Mouse (Mus musculus) heart, postnatal 0 days (tissue): ENCODE data around the gene St6galnac4. TPM values are rescaled to one million over a fixed set of nuclear protein-coding genes. Genes with fewer than 3 reads are reported as not detected.

Source experiments
- ATAC-seq: fragments of 200-750 bp; cut with Nextera tagmentation; 2 replicates; pipeline ENCODE4 v1.8.0; 2017; ENCODE audit warnings: low read depth, moderate number of reproducible peaks, moderate library complexity; ENCODE audit not compliant: insufficient read depth
- DNase-seq: peaks from one replicate; pipeline ENCODE4 v3.0.0-alpha.2; 2016; ENCODE audit warnings: low spot score
- H3K27ac ChIP-seq: fragments of 300-500 bp; sonication (generic); 2 replicates; pipeline ENCODE4 v1.5.1; 2014; ENCODE audit warnings: low read depth, mild to moderate bottlenecking
- H3K27me3 ChIP-seq: fragments of 300-500 bp; sonication (generic); 2 replicates; pipeline ENCODE4 v1.6.1; 2014; ENCODE audit warnings: low read length, mixed read lengths; ENCODE audit not compliant: control insufficient read depth, insufficient read depth
- H3K36me3 ChIP-seq: fragments of 300-500 bp; sonication (generic); replicated peaks from 2 replicates; pipeline ENCODE4 v1.6.1; 2014; ENCODE audit warnings: low read length, mixed read lengths; ENCODE audit not compliant: control insufficient read depth, insufficient read depth
- H3K4me1 ChIP-seq: fragments of 300-500 bp; sonication (generic); 2 replicates; pipeline ENCODE4 v1.6.1; 2014; ENCODE audit warnings: antibody characterized with exemption; ENCODE audit not compliant: control insufficient read depth, insufficient read depth
- H3K4me2 ChIP-seq: fragments of 300-500 bp; sonication (generic); 2 replicates; pipeline ENCODE4 v1.6.1; 2014; ENCODE audit warnings: low read depth, mild to moderate bottlenecking, low read length, moderate library complexity
- H3K4me3 ChIP-seq: fragments of 300-500 bp; sonication (generic); 2 replicates; pipeline ENCODE4 v1.5.1; 2014; ENCODE audit warnings: low read depth, low read length
- H3K9ac ChIP-seq: fragments of 300-500 bp; sonication (generic); replicated peaks from 2 replicates; pipeline ENCODE4 v1.6.1; 2014; ENCODE audit warnings: low read depth, low read length, mixed read lengths
- H3K9me3 ChIP-seq: fragments of 300-500 bp; sonication (generic); replicated peaks from 2 replicates; pipeline ENCODE4 v1.6.1; 2016; ENCODE audit warnings: low read length; ENCODE audit not compliant: control insufficient read depth
- CTCF ChIP-seq: IDR thresholded peaks from 2 replicates; pipeline ENCODE4 v1.5.1; 2016; ENCODE audit warnings: antibody characterized with exemption, control low read depth, low read depth
- EP300 ChIP-seq: IDR thresholded peaks from 2 replicates; pipeline ENCODE4 v1.6.1; 2016; ENCODE audit warnings: antibody characterized with exemption, low read depth
- WGBS: fragments of 180-500 bp; shearing (Covaris S2); extraction: QIAGEN DNeasy Blood & Tissue Kit; methylation state at CpG from one replicate; pipeline ENCODE4 v1.1.7; 2014; 5-methylcytosine and 5-hydroxymethylcytosine counted together
- polyA plus RNA-seq: library from polyadenylated mRNA; unstranded; fragments of >200 nt; fragmentation: Nextera tagmentation; extraction: Ambion mirVana; gene quantifications from 2 replicates; pipeline ENCODE4 v1.2.1, GENCODE M21; 2015
- total RNA-seq: library from RNA; depleted of rRNA; stranded (reverse); fragments of >200 nt; gene quantifications from 2 replicates; pipeline ENCODE4 v1.2.3, GENCODE M21; 2014; ENCODE audit warnings: low replicate concordance

St6galnac4 gene
- total and polyA plus RNA-seq, 2 experiments from 2014 or later, result 25.5 to 25.7 TPM

DNA sequence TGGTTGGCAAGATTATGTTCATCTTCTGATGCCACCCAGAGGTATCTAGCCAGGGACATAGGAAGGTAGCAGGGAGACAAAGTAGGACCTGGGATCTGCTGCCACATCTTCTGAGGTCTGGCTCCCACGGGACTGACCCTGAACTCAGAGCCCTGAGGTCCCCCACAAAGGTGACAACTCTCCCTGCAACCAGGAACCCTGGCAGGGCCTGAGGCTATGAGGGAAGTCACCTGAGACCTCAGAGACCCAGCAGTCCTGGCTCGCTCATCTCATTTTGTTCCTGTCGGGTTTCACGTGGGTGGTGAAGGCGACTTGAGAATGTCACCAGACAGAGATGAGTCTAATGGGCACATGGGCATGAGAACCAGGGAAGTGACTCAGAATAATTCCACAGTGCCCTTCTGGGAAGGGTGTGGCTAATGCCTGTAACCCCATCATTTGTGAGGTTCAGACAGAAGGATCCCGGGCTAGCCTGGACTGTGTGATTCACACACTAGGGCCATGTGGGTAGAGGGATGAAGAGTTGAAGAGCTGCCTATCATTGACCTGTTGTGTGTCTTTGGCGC, 1.7 kb upstream of the St6galnac4 start:
- DNase-seq, result no peak
- no peak for TF ChIP-seq EP300
- TF ChIP-seq CTCF, result no peak
- peaks cover 1% of the 10 kb centered on the region; the same call in 1 of the 2 replicates for H3K27me3 ChIP-seq

DNA sequence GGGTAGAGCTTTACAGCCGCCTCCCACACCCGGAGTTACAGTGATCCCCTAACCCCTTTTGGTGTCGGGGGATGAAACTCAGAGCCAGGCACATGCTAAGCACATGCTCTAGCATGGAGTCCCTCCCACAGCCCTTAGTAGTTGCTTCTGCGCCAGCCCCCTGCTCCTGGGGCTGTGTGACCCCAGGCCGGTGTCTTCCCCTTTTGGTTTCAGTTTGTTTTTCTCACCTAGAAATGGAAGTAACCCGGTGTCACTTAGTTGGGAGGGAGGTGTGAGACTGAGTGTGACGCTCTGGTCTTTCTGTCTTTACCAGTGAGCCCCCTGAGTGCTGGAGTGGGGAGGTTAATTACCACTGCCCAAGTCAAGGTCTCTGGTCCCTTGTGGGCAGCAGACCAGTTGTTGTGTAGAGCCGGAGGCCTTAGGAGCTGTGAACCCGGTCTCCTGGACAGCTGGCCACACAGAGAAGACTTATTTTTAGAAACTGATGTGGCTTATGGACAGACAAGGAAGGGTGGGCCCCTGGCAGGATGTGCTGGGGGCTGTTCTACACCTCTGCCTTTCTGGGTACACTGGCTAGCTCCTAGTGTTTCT, 931 bp downstream of the St6galnac4 start:
- no peaks in the 10 kb centered on the region for H3K27me3 ChIP-seq
- peak overlapping the region; percentile 75 for H3K4me2 ChIP-seq
- peak; percentile 25 for ATAC-seq
- 0 out of 2 replicates have a peak, but pooled peaks cover 18% of the 10 kb centered on the region for H3K36me3 ChIP-seq
- peak; percentile 71 for DNase-seq
- no peaks in the 10 kb centered on the region for H3K9me3 ChIP-seq
- peak overlapping the region; percentile 66 for H3K9ac ChIP-seq
- H3K4me1 ChIP-seq, result peaks cover 25% of the 10 kb centered on the region
- peak overlapping the region; percentile 87 for H3K27ac ChIP-seq
- H3K4me3 ChIP-seq, result peak overlapping the region; percentile 64
- 6% methylated on average over 9 of the region's 9 CpGs for WGBS
- TF ChIP-seq CTCF (no peak), EP300 (no peak)

More for the DNA sequence above, 1.7 kb upstream of the St6galnac4 start:
- Histone ChIP-seq H3K4me1 (peaks cover 25% of the 10 kb centered on the region), H3K36me3 (0 out of 2 replicates have a peak, but pooled peaks cover 8% of the 10 kb centered on the region), H3K4me2 (no peak overlapping the region), H3K27ac (no peak overlapping the region), H3K9me3 (no peaks in the 10 kb centered on the region), H3K9ac (no peak overlapping the region), H3K4me3 (no peak overlapping the region)
- 85% methylated on average over 7 of the region's 7 CpGs for WGBS
- ATAC-seq, result no peak

DNA sequence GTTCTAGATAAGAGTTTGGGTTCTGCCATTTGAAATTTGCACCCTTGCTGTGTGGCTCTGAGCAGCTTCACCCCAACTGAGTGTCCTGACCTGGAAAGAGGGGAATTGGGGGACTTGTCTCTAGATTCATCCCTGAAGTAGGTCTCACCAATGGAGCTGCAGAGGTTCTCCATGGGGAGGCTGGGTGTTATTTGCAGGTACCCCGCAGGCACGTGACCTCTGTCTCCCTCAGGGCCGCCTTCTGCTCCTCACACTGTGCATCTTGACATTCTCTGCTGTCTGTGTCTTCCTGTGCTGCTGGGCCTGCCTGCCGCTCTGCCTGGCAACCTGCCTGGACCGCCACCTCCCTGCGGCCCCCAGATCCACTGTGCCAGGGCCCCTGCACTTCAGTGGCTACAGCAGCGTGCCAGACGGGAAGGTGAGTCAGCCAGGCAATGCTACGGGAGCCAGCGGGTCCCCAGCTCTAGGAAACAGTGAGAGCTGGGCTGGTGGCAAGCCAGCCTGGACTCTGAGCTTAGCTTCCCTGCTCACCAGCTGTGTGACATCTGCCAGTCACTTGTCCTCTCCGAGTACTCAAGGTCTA, 2.4 kb downstream of the St6galnac4 start:
- ATAC-seq (peak; percentile 17), DNase-seq (peak; percentile 69)
- Histone ChIP-seq H3K27ac (peak overlapping the region; percentile 67), H3K9ac (0 out of 2 replicates have a peak overlapping the region, but pooled peaks have one; percentile 4), H3K4me3 (no peak overlapping the region), H3K27me3 (no peaks in the 10 kb centered on the region), H3K4me2 (peak overlapping the region; percentile 30), H3K36me3 (peaks cover 26% of the 10 kb centered on the region), H3K4me1 (peaks cover 25% of the 10 kb centered on the region), H3K9me3 (no peaks in the 10 kb centered on the region)
- no peak for TF ChIP-seq CTCF
- no peak for TF ChIP-seq EP300
- 20% methylated on average over 11 of the region's 11 CpGs for WGBS

DNA sequence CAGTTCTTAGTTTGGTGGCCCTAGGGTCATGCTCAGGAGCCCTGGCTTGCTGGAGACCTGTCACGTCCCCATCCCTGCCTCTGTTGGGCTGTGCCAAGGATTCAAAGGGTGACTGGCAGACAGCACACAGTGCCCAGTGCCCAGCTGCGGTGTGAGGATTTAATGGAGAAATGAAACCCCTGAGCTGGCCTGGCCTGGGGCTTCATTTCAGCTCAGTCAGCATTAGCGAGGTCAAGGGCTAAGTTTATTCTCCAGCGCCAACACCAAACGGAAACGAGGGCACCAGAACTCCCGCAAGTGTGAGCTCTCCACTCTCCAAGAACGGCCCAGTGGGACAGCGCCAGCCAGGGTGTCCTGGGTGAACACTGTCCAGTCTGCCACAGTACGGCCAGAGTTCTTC, 3.3 kb downstream of the St6galnac4 start:
- Histone ChIP-seq H3K27ac (0 out of 2 replicates have a peak overlapping the region, but pooled peaks have one; percentile 67), H3K9me3 (no peaks in the 10 kb centered on the region), H3K4me2 (no peak overlapping the region), H3K9ac (0 out of 2 replicates have a peak overlapping the region, but pooled peaks have one; percentile 4), H3K36me3 (peaks cover 36% of the 10 kb centered on the region), H3K4me3 (no peak overlapping the region), H3K4me1 (peaks cover 25% of the 10 kb centered on the region), H3K27me3 (no peaks in the 10 kb centered on the region)
- 76% methylated on average over 10 of the region's 10 CpGs for WGBS
- no peak for DNase-seq
- TF ChIP-seq EP300 (no peak), CTCF (no peak)
- ATAC-seq, result no peak

DNA sequence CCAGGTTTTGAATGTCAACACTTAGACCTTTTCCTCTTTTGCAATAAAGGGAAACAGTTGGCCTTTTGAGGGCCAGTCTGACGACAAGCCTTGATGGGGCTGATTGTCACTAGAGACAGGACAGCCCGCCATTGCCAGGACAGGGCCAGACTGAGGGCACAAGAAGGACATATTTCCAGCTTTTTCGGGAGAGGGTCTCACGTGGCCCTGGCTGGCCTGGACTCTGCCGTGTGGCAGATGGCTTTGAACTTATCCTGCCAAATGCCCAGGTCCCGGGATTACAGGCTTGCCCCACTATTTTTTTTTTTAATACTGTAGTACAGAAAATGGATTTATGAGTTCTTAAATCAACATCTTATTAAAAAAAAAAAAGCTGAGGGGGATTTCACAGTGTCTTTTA, 4.4 kb downstream of the St6galnac4 start:
- Histone ChIP-seq H3K9ac (no peak overlapping the region), H3K9me3 (no peaks in the 10 kb centered on the region), H3K4me1 (peaks cover 25% of the 10 kb centered on the region), H3K4me3 (no peak overlapping the region), H3K36me3 (peaks cover 46% of the 10 kb centered on the region), H3K4me2 (no peak overlapping the region), H3K27me3 (no peaks in the 10 kb centered on the region), H3K27ac (no peak overlapping the region)
- TF ChIP-seq EP300 (no peak), CTCF (no peak)
- no peak for ATAC-seq
- no peak for DNase-seq
- WGBS, result 75% methylated on average over 6 of the region's 6 CpGs
